Mouse (Mus musculus): ENCODE data around the gene Zfp955a.
"Not testable (repeated sequence)": the region's sequence is repeated elsewhere in the genome, so short reads cannot be mapped to it uniquely, and the experiment has no call there.

Gene Zfp955a

DNA sequence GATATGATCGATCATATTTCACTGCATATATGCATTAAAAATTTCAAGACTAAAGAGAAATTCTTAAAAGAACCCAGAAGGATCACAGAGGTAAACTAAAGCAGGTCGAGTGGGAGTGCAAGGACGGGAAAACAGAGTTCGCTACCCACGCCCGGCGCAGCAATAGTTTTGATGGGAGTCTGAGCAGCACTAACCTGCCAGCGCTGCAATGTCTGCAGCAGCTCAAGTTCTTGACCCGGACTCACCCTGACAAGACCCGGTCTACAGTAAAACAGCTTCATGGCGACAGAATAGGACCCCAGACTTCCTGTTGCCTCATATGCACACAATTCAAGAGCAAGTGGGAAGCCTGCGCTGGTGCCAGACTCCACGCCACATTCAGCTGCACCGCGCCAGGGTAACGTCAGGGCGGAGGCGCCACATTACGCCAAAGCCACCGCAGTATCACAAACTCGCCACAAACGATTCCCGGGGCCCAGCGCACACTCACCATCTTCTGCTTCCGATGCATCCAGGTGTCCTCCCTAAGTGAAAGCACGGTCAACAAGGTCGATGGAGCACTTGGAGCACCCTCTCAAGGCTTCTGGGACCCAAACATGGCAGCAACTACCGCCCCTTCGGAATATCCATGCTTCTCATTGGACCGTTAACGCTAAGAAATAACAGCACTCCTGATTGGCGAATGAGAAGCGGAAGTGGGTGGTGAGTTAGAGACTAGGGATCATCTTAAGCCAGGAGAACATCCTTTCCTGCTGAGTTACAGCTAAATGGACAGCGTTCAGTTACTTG, at the start of gene Zfp955a:
Gene Zfp955a, minus strand, starts transcription at position 616 of the 789 bp plus-strand sequence.
- DNase-seq (ENCODE audit: extremely low read depth, insufficient read length, low spot score) = not testable (repeated sequence)

DNA sequence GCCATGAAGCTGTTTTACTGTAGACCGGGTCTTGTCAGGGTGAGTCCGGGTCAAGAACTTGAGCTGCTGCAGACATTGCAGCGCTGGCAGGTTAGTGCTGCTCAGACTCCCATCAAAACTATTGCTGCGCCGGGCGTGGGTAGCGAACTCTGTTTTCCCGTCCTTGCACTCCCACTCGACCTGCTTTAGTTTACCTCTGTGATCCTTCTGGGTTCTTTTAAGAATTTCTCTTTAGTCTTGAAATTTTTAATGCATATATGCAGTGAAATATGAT, 34.9 kb upstream of the Zfp955a start:
- not testable (repeated sequence) for DNase-seq (ENCODE audit: extremely low read depth, insufficient read length, low spot score)

DNA sequence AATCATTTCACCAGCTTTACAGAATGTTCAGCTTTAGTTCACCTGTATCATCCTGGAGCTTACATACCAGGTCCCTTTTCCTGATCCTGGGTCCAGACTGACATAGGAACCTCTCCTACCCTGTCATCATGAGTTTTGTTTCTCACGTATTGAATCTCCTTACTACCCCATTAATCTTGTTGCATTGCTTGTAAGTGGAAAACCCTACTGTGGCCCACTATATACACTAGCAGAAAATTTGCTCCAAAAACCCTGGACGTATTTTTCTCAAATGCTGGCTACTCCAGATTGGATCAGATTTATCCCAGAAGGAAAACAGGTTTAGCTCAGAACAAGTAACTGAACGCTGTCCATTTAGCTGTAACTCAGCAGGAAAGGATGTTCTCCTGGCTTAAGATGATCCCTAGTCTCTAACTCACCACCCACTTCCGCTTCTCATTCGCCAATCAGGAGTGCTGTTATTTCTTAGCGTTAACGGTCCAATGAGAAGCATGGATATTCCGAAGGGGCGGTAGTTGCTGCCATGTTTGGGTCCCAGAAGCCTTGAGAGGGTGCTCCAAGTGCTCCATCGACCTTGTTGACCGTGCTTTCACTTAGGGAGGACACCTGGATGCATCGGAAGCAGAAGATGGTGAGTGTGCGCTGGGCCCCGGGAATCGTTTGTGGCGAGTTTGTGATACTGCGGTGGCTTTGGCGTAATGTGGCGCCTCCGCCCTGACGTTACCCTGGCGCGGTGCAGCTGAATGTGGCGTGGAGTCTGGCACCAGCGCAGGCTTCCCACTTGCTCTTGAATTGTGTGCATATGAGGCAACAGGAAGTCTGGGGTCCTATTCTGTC, 34.3 kb upstream of the Zfp955a start, which contains the start of gene Zfp955b:
Gene Zfp955b, plus strand, starts transcription at position 506 of the 837 bp plus-strand sequence.
- not testable (repeated sequence) for DNase-seq (ENCODE audit: extremely low read depth, insufficient read length, low spot score)

DNA sequence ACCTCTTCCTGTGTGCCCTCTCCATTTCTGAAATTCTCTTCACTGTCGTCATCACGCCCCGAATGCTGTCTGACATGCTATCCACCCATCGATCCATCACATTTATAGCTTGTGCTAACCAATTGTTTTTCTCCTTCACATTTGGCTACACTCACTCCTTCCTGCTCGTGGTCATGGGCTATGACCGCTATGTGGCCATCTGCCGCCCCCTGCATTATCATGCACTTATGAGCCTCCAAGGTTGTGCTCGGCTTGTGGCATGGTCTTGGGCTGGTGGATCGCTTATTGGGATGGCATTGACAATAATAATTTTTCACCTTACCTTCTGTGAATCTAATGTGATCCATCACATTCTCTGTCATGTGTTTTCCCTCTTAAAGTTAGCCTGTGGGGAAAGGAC, 14.0 kb upstream of the Zfp955a start:
- DNase-seq (ENCODE audit: extremely low read depth, insufficient read length, low spot score) = no peak

DNA sequence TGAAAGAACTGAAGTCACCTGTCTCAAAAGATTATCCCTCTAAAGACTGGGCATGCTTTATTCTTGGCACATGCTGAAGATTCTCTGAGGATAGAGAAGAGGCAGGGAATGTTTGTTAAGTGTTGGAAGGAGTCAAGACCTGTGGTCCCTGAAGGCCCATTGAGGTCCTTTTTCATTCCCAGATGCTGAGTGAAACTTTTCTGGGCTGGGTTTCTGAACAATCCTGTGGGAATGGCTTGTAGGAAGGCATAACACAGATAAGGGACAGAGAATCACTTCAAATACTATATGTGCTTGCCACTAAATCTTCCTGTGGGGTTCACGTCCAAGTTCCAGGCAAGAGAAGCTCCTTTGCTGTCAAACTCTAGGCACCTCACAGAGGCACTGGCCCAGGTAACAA, 9.4 kb upstream of the Zfp955a start, which contains the start of gene Olfr63:
Gene Olfr63, plus strand, starts transcription at position 301 of the 400 bp plus-strand sequence.
- no peak for DNase-seq (ENCODE audit: extremely low read depth, insufficient read length, low spot score)

DNA sequence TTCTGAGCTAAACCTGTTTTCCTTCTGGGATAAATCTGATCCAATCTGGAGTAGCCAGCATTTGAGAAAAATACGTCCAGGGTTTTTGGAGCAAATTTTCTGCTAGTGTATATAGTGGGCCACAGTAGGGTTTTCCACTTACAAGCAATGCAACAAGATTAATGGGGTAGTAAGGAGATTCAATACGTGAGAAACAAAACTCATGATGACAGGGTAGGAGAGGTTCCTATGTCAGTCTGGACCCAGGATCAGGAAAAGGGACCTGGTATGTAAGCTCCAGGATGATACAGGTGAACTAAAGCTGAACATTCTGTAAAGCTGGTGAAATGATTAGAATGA, 343 bp upstream of the Zfp955a start:
- not testable (repeated sequence) for DNase-seq (ENCODE audit: extremely low read depth, insufficient read length, low spot score)

DNA sequence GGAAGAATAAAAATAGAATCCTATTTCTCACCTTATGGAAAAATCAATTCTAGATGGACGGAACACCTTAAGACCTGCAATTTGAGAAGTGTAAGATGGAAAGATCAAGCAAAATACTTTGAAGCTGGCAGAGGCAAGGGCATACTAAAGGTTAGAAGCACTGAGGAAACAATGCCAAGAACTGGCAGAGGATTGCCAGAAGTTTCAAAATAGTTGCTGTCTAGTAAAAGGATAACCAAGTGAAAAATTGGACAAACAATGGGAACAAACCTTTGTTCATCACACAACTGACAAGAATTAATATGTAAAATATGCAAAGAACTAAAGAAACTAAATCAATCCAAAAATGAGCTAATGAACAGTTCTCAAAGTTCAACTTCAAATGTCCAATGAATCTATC, 18.3 kb downstream of the Zfp955a start:
- DNase-seq (ENCODE audit: extremely low read depth, insufficient read length, low spot score) = not testable (repeated sequence)

DNA sequence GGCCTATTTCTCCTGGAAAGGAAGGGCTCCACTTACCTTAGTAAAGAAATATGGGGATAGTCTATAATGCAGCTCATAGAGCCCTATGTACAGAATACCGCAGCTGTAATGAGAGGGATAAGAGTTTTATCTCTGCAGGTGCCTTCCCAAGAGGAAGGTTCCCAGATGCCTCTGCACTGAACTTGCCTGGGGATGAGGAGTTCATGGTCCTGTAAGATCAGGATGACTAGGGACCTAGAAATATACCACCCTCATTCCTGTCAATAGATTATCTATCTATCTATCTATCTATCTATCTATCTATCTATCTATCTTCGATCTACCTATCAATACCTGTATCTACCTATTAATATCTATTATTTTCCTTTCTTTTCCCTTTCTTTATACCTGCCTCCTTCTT, 33.4 kb downstream of the Zfp955a start, which contains the start of gene Olfr1564:
Gene Olfr1564, minus strand, starts transcription at position 101 of the 400 bp plus-strand sequence.
- no peak for DNase-seq (ENCODE audit: extremely low read depth, insufficient read length, low spot score)

DNA sequence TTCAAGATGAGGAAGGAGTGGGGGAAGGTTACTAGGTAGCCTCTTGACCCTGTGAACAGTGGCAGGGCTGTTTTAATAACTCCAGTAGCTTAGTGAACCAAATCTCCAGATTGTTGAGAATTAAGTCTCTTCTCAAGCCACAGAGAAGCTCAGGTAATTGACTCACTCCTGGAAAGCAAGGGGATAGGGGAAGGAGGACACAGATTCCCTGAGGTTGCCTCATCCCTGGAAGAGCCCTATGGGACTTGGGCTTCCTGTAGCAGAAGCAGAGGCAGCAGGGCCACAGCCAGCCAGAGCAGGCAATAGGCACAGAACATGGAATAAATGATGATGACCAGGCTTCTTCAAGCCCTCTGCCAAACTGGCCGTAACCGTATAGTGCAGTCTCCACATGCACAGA, 63.9 kb downstream of the Zfp955a start, which contains the start of gene Olfr239:
Gene Olfr239, plus strand, starts transcription at position 301 of the 400 bp plus-strand sequence.
- not testable (repeated sequence) for DNase-seq (ENCODE audit: extremely low read depth, insufficient read length, low spot score)

Measured in 3134 (cell line).